Mouse (Mus musculus) brain, embryonic 14.5 days (tissue): Measurements from ENCODE around the gene L1td1.

Experiments used
- CTCF ChIP-seq: fragments of 200-500 bp; IDR thresholded peaks from 2 replicates; pipeline ENCODE4 v1.5.1; 2012; ENCODE audit warnings: inconsistent platforms, mild to moderate bottlenecking, moderate library complexity, borderline replicate concordance; ENCODE audit not compliant: insufficient read depth, insufficient read length; ENCODE audit errors: extremely low read depth
- POLR2A ChIP-seq: fragments of 200-500 bp; IDR thresholded peaks from 2 replicates; pipeline ENCODE4 v1.6.1; 2012; ENCODE audit warnings: mild to moderate bottlenecking, inconsistent platforms, borderline replicate concordance; ENCODE audit not compliant: poor library complexity, insufficient read depth, insufficient read length, severe bottlenecking; ENCODE audit errors: extremely low read depth

DNA sequence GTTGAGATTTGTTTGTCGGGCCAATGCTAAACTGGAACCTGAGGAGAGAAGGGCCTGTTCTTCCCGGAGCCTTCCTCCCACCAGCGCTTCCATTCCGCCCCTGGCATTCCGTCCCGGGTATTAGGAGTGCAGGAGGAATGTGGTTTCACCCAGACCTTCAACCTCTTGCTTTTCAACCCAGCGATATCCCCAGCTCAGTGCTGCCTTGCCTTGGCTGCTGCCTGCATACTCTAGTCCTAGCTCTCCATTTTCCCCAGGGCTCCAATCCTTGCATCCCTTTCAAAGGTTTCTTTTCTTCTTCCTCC, 17.3 kb downstream of the L1td1 start:
- TF ChIP-seq CTCF (no peak), POLR2A (no peak)
